Mouse (Mus musculus) right cerebral cortex, postnatal 36 days (tissue): Measurements from ENCODE around the gene Pdzph1.

Experiments used
- DNase-seq, 2 experiments: peaks; one replicate each; pipeline ENCODE4 v3.0.0; 2022; ENCODE audit warnings: low spot score in 2 of 2, mixed read lengths in 1 of 2

Gene Pdzph1

GRCm38 (mm10) chr17:58923316-58923866 is 67.8 kb downstream of the Pdzph1 start:
- no peak for DNase-seq

- DNase-seq: no peak
Observed at GRCm38 (mm10) chr17:58922821-58923220, 68.4 kb downstream of the Pdzph1 start.

- no peak for DNase-seq
Observed at GRCm38 (mm10) chr17:58919927-58920326, 71.2 kb downstream of the Pdzph1 start.

- no peak for DNase-seq
Observed at GRCm38 (mm10) chr17:58919061-58919460, 72.1 kb downstream of the Pdzph1 start.

GRCm38 (mm10) chr17:58918539-58918938 is 72.6 kb downstream of the Pdzph1 start:
- no peak for DNase-seq

GRCm38 (mm10) chr17:58911564-58911963 is 79.6 kb downstream of the Pdzph1 start:
- no peak for DNase-seq

GRCm38 (mm10) chr17:58909061-58909661 is 82.0 kb downstream of the Pdzph1 start:
- DNase-seq: no peak

GRCm38 (mm10) chr17:58906001-58906400 is 85.2 kb downstream of the Pdzph1 start:
- DNase-seq: no peak

GRCm38 (mm10) chr17:58891488-58892210 is 99.5 kb downstream of the Pdzph1 start:
- no peak for DNase-seq

GRCm38 (mm10) chr17:58889905-58890645 is 101.1 kb downstream of the Pdzph1 start:
- no peak for DNase-seq

GRCm38 (mm10) chr17:58884393-58884792 is 106.8 kb downstream of the Pdzph1 start:
- no peak for DNase-seq

GRCm38 (mm10) chr17:58873356-58873755 is 117.8 kb downstream of the Pdzph1 start:
- no peak for DNase-seq

GRCm38 (mm10) chr17:58870795-58871194 is 120.4 kb downstream of the Pdzph1 start:
- DNase-seq: no peak
